Mouse (Mus musculus) adrenal gland, adult 8-10 months (tissue): Measurements from ENCODE around the gene Spon1. TPM values are rescaled to one million over a fixed set of nuclear protein-coding genes. Genes with fewer than 3 reads are reported as not detected.

ENCODE experiments used
- DNase-seq: peaks from one replicate; pipeline ENCODE4 v3.0.0; 2022
- total RNA-seq, 4 experiments: library from RNA; stranded (reverse); gene quantifications; 2 replicates each; pipeline ENCODE4 v1.2.4; 2022

The Spon1 gene
- 10 to 100 TPM; 12.1 to 18.6 (median 15.1) TPM for total RNA-seq

DNA sequence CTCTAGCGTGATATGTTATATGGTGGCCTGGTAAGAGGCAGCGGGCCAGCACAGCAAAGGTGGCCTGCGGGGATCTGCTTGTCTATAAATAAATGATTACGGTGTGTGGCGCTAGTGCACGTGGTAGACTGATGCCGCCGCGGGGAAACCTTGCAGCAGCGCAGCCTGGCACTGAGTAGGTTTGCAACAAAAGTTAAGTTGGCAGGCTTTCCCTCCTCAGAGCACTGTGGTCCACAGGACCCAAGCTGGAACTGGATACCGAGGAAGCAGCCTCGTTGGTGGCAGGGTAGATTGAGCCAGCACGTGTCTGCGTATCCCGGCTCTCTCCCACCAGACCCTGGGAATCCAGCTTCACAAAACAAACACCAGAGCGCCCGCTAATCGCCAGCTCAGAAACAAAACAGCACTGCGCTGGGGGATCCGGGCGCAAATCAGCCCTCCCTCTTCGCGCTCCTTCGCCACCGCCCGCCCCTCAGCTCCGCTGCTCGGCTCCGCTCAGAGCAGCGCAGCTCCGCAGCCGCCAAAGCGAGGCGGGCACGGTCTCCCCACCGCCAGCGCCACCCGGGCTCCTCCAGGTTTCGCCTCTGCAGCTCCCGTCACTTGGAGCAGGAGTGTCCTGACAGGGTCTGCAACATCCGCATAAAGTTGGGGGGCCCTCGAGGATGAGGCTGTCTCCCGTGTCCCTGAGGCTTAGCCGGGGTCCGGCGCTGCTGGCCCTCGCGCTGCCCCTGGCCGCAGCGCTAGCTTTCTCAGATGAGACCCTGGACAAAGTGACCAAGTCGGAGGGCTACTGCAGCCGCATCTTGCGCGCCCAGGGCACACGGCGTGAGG, at the start of gene Spon1:
TSS of gene Spon1 (plus strand) at position 332 of the 831 bp plus-strand sequence.
- no peak for DNase-seq

DNA sequence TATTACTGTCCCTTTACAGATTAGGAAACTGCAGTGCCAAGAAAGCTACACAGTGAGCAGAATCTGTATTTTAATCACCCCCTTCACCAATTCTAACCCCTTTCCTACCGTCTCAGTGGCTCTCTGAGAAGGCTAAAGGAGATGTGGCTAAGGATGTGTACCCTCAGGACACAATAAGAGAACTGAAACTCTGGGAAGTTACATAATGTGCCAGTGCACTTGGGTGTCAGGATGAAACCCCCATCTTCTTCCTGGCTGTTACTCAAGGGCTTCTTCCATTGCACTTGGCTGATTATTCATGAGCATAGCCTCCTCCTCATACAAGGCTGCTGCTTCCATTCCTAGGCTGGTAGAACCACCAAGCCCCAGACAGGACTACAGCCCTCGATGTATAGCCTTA, 43.8 kb upstream of the Spon1 start:
- no peak for DNase-seq

DNA sequence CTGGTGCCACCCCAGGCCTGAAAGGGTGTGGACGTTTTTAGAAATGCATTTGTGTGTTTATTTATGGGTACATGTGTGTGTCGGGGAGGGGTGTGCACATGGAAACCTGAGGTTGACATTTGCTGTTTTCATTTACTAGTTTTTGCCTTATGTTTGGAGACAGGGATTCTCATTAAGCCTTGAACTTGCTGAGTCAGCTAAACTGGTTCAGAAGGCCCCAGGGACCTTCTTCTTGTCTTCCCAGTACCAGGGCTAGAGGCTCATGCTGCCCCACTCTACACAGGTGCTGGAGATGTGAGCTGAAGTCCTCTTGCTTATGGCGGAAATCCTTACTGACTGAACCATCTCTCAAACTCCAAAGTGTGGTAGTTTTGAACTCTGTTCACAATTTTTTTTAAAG, 41.9 kb upstream of the Spon1 start:
- no peak for DNase-seq

DNA sequence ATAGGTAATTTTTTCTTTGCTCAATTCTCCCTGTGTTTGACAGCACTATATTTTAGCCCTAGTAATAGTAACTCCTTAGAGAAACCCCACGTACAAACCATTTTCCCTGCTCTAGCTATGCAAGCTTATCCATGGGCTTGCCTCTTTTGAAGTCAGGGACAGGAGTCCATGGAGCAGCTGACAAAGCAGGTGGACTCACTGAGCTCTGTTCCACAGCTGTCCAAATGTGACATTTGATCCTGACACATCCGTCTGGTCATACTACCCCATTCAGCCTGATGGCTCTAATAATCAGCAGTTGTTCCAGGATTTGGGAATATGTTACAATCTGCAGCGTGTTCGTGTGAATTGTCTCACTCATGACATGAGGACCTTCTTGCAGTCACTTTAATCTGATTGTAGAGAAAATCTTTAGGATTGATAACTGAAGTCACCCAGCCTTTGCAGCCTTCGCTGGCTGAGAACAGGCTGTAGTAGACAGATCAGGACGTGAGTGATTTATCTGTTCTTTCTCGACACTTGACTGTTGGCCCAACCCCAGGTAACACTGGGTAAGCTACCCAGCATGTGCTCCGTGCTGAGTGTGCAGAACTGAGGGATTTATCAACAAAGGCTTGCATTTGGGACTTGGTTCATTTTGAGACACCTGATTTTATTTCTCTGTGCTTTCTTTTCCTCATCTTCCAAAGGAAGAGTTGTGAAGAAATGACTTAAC, 37.6 kb upstream of the Spon1 start:
- DNase-seq: no peak

DNA sequence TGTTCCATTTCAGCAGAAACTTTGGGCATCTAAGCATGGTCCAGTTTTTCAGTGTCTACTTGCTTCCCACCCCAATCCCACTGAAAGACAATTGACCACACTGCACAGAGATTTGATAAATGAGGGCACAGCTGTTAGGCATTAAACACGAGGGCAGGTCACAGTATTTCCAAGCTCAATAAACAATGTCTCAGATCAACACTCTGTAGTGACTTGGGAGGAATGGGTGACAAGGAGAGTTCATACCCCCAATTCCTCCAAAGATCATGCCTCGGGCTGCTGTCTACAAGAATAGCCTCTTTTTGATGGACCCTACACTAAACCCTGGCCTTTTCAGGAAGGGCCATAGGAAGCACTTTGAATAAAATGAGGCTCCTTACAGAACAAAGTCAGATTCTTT, 36.9 kb upstream of the Spon1 start:
- no peak for DNase-seq

DNA sequence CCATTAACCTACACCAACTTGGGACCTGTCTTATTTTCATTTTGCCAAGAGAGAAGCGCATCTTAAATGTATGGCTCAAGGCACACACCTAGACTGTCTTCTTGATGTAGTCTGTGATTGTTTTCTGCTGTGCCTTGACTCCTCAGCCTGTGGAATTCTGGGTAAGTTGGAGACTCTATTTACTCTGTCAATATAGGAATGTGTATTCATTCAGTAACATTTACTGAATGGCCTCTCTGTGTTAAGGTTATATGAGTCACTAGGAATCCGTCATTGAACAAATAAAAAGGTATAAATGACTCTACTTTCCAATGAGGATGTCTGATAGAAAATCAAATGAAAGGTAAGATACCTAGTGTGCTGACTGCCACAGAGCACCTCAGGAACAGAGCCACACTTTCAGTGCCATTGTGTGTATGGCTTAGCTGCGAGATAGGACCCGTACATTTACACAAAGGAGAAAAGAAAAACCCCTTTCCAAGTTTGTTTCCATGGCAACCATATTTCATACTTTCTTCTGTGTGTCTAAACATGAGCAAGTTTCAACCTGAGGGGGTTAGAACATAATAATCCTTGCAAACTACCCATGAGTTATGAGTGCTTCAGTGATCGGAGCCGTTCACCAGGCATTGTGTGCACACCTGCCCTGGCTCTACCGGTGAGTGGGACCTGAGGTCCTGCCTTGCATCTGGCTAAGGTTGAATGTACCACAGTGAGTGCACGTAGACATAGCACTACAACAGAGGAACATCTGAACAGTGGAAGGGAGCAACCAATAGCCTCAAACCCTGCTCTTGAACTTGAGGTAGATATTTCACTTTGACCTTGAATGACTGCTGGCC, 35.2 kb upstream of the Spon1 start:
- DNase-seq: no peak

DNA sequence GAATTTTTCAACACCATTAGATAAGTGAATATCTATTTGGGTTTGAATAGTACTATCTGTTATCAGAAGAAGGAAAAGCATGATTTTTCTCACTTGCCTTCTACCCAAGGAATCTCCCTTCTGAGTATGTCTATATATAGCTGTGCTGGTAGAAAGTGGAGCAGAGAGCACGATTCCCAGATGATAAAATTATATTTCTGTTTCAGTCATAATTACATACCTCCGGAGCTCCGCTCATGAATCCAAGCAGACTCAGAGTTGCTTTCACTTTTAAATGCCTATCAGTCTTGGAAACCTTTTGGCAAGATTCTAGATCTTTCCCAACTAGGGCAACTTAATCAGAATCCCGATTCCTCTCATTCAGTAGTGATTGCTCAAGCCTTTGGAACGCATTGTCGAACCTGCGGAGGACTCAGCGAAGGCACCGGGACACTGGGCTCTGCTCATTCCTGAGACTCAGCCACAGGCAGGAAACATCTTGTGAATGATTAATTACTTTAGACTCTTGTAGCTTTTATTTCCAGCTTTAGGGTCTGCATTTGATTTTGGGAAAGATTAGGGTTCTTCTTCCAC, 27.9 kb upstream of the Spon1 start:
- no peak for DNase-seq

DNA sequence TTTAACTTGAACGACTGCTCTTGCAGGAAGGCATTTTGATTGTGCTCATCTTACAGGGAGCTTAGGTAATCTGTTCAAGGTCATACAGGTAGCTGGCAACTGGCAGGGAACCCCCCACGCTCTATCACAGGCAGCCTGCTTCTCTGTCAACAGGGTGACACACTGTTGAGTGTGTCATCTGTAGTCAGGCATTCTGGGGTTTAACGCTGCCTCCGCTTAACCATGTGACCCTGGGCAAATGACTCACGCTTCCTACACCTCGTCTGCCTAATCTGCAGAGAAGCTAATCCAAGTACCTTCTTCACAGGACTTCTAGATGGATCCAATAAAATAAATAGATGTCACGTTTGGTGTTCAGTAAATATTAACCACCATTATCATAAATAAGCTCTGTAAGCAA, 26.6 kb upstream of the Spon1 start:
- DNase-seq: peak; percentile 15

DNA sequence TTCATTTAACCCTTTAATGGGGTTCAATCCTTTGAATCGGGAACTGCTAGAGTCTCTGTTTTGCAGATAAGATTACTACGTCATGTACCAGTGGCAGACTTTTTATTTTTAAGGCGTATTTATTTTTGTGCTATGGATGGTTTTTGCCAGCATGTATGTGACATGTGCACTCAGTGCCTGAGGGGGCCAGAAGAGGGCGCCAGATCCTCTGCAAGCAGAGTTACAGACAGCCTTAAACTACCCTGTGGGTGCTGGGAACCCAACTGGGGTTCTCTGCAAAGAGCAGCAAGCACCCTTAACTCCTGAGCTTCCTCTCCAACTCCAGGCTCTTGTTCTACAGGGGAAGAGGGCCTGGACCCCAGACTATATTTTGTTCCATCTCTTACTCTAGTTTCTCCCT, 23.2 kb upstream of the Spon1 start:
- no peak for DNase-seq

DNA sequence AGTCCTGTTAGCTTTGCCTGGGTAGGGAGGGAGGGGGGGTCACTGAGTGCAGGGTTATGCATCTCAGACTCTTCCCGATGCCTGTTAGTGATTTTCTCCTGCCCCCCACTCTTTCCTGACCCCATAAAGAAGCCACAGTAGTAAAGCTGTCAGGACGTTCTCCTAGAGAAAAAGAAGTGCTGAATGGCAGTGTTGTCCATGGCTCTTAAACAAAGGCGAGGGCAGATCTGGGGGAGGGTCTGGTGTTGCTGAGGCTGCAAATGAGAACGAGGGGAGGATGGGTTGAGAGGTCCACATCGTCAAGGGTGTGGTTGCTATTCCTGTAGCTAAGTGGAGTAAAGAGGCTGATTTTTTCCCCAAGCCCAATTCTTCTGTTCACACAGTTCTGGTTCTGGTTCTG, 21.8 kb upstream of the Spon1 start:
- no peak for DNase-seq

DNA sequence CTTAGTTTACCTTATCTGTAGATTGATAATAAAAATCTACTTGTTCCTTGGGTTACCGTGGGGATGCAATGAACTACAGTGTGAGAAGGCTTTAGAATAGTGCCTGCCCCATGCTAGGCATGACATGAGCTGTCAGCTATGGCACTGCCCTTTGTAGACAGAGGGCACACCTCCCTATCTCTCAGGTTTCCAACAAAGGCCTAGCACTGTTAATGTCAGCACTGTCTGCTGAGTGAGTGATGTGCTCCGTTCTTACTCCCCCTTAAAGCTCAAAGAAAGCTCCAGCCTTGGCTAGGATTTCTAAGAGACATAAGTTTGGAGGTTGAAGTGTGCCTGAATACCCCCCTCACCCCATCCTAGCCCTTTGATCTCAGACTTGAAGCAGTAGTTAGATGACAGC, 9.2 kb upstream of the Spon1 start:
- no peak for DNase-seq

DNA sequence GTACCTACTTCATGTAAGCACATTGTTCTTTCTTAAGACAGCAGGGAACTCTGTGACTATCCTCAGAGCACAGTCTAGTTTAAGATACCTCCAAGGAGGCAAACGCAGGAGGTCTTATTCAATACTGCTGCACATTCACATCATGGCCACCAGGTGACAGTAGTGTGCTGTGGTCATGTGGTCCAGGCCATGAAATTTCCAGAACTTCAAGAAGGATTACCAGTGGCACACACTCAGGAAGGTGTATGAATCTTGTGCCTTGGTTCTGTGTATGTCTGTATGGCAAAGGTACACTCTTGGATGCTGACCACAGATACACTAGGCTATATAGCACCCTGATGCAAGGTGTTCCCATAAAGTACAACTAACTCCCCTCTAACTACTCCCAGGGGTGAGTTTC, 6.6 kb upstream of the Spon1 start:
- peak; percentile 9 for DNase-seq

DNA sequence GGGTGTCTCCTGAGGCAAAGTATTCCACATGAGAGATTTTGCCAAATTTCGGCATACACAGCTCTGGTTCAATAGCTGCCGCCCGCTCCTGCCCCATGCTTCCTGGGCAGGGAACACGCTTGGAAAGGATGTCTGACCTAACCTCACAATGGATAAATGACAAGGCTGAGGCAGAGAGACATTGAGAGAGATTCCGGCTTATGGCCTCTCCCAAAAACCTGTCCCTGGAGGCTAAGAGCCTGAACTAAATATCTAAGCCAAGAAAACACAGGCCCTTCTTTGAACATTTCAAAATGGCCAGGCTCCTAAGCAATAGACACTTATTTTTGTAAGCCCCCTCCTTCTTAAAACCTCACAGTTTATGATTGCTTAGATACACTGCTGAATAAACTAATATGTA, 665 bp upstream of the Spon1 start:
- no peak for DNase-seq

DNA sequence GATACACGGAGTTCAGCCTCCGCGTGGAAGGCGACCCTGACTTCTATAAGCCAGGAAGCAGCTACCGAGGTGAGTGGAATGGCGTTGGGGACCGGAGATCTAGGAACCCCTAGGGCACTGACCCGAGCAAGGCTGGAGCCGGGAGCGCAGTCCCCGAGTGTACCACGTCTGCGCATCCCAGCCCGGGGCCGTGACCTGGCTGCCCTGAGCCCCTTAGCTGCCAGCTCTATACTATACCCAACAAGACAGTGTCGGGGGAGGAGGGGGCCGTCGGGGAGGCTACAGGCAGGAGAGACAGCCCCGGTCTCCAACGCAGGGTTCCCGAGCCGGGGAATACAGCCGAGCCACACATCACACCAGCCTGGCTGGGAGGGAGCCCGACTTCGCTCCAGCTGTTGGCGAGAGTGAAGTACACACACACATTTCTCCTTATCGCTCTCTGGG, 722 bp downstream of the Spon1 start:
- no peak for DNase-seq

DNA sequence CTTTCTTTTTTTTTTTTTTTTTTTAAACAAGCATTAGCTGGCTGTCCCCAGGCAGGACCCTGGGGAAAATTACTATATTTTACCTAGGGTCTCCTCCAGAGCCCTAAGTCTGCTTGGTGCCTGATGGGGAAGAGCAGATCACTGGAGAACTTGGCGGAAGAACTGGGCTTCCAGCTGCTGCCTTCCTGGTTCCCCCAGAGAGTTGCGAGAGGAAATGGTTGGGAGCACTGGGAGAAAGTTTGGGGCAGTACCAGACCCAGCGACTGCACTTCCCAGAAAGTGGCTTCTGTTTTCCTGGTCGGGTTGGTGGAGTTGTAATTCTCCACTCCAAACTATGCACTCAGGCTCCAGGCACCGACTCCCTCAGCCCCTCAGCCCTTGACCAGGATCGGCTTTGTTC, 1.7 kb downstream of the Spon1 start:
- DNase-seq: no peak

DNA sequence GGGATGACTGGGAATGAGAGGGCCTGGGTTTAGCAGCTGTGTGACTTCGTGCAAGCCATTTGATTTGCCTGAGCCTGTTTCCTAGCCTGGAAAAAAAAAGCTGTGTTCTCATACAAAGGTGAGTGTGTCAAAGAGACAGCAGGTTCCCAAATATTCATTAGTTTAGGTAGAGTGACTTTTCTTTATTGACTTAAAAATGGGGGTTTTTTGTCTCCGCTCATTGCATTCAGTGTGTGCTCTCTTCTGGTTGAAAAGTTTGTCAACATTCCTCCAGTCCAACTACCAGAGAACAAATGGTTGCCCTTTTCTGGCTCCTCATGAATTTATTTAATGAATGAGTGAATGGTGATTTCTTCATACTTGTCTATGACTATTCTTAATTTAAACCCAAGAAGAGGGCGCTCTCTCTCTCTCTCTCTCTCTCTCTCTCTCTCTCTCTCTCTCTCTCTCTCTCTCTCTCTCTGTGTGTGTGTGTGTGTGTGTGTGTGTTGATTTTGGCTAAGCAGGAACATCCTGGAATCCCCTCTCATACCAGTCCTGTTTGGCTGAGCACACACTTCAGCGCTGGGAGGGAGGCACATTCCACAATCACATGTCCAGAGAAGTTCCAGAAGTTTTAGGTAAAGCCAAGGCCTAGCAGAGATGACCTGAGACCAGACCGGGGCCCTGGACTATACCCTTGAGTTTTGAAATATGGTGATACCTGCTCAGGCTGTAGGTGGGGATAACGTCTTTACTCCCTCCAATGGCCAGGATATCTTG, 2.6 kb downstream of the Spon1 start:
- no peak for DNase-seq

DNA sequence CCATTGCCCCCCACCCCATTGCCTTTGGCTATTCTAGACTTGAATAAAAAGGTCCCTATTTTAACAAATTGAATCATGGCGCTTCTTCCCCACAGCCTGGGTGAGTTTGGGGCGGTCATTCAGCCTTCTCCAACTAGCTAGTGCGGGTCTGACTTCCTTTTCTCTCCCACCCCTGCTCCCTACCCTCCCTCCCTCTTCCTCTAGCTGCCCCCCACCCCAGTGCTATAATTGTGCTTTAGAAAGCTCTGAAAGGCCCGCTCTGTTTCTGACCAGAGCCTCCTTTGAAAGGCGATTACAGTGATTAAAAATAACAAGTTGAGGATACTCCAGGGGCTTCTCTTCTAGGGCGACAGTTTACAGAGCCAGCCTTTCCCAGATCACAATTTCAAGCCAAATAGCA, 3.5 kb downstream of the Spon1 start:
- no peak for DNase-seq

DNA sequence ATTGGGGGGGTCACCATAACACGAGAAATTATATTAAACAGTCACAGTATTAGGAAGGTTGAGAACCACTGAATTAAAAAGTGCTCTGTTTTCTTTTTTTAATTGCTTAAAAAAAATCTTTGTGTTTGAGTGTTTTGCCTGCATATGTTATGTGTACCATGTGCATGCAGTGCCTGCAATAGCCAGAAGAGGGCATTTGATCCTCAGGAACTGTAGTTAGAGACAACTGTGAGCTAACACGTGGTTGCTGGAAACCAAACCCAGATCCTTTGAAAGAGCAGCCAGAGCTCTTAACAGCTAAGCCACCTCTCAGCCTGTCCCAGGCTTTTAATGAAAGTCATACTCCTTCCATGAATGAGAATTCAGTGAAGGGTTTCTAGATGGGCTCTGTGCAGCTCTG, 6.3 kb downstream of the Spon1 start:
- DNase-seq: no peak

DNA sequence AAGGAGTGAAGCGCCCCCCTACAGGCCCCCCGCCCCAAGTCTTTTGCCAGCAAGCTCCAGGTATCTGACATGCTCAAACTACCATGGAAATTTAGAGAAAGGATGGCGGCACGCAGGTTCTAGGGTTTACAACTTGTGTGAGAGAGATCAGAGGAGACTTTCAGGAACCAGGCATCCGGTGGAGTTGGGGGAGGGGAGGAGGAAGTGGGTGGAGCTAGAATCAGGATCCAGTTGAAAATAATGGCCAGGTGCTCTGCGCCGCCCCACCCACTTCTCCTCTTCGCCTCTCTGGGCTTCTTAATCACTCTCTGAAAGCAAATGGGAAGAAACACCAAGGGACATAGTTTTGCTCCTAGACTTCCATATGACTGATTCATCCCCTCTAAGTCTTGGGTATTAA, 7.6 kb downstream of the Spon1 start:
- DNase-seq: no peak

DNA sequence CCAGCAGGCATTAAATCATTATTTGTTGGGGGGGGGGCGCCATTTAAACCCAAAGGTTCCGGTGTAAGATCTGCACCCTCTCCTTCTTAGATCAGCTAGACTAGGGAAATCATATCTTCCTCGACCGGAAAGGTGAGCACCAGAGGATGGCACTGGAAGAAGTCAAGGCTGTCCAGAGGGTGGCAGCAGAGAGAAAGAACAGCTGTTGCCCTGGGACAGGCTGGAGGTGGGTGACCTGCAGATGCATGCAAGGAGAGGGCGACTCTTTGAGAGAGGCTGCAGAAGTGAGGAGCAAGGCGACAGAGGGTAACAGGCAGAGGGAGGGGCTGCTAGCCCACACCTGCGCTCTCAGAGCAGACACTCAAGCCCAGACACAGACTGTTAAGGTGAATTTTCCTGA, 8.2 kb downstream of the Spon1 start:
- peak; percentile 40 for DNase-seq

DNA sequence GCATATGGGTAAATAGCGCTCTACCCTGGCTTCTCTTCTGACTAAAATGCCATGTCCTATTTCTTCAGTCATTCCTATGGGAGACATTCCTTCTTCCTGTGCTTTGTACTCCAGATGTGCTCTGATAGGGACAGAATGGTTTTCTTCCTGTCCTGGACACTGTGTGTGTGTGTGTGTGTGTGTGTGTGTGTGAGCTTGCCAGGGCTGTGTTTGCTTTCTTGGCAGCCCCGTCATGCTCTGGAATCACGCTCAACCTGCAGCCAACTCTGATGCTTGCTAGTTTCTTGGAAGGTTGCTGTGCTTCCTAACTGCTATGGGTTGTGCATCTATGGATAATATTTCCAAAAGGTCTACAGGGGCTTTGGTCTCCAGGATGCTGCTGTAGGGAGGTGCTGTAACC, 9.1 kb downstream of the Spon1 start:
- DNase-seq: no peak

DNA sequence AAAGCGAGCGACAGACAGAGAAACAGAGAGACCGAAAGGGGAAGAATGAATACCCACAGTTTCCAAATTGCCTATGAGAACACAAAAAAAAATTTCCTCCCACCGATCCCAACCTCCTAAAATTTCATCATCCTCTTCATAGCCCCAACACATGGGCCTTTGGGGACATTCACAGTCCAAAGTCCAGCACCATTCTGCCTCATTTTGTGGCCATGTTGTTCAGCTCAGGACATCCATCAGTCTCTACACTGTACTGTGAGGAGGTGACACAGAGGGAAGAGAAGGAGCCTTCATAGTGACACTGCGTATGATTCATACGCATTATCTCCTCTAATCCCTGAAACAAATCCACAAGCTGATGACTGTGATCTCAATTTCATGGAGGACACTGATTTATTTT, 12.7 kb downstream of the Spon1 start:
- no peak for DNase-seq
